Mouse (Mus musculus): ENCODE measurements at regions not wholly inside any gene's neighbourhood (a gene's known extent, or its start where the extent isn't known, plus 50 kb on each side); places are given as distances from the start of the nearest gene placed in this dataset.

DNA sequence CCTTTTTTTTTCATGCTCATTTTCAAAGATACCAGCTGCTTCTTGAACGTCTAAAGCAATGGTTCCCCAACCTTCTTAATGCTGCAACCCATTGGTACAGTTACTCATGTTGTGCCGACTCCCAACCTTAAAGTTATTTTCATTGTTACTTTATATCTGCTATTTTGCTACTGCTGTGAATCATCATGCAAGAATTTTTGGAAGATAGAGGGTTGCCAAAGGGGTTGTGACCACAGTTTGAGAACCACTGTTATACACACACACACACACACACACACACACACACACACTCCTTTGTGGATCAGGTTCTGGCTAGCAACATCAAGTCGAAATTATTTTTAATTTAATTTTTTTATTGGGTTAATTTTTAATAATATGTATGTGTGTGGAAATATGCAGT, 96.8 kb upstream of the Satb2 start:
- no peaks in the 10 kb centered on the region for H3K27me3 ChIP-seq (ENCODE audit: control insufficient read depth, insufficient read depth, insufficient read length)
- no peak overlapping the region for H3ac ChIP-seq (ENCODE audit: control insufficient read depth, insufficient read length)
- no peaks in the 10 kb centered on the region for H3K79me2 ChIP-seq (ENCODE audit: control insufficient read depth, insufficient read depth)
- H3K36me3 ChIP-seq (ENCODE audit: control insufficient read depth, insufficient read depth): no peaks in the 10 kb centered on the region
- H3K4me2 ChIP-seq (ENCODE audit: low read depth): peak overlapping the region; percentile 38
- TF ChIP-seq TCF3 (IDR thresholded peaks at IDR 0.05; ENCODE audit: insufficient read length, low read depth) (no peak), POLR2AphosphoS2 (IDR thresholded peaks at IDR 0.05; ENCODE audit: insufficient read length, low read depth) (no peak), TCF12 (IDR thresholded peaks at IDR 0.05; ENCODE audit: insufficient read depth, poor library complexity, severe bottlenecking) (no peak), REST (IDR thresholded peaks at IDR 0.05; ENCODE audit: insufficient read depth, insufficient read length) (no peak), SRF (IDR thresholded peaks at IDR 0.05; ENCODE audit: control insufficient read depth, insufficient read length, low read depth) (no peak), USF1 (IDR thresholded peaks at IDR 0.05; ENCODE audit: low read depth) (no peak), MYOD1 (IDR thresholded peaks at IDR 0.05; ENCODE audit: control insufficient read depth in 1 of 3, insufficient read length in 2 of 3, low read depth in 2 of 3) (no peak), MYOG (IDR thresholded peaks at IDR 0.05; ENCODE audit: control insufficient read depth in 1 of 3, insufficient read depth in 1 of 3, insufficient read length in 2 of 3, low read depth in 2 of 3) (no peak), MAX (IDR thresholded peaks at IDR 0.05; ENCODE audit: low read depth) (no peak), POLR2A (IDR thresholded peaks at IDR 0.05; ENCODE audit: insufficient read length, low read depth) (no peak), E2F4 (IDR thresholded peaks at IDR 0.05; ENCODE audit: insufficient read depth) (no peak), CEBPB (IDR thresholded peaks at IDR 0.05; ENCODE audit: insufficient read depth, poor library complexity, severe bottlenecking) (no peak)
- H3K4me3 ChIP-seq: no peak overlapping the region

DNA sequence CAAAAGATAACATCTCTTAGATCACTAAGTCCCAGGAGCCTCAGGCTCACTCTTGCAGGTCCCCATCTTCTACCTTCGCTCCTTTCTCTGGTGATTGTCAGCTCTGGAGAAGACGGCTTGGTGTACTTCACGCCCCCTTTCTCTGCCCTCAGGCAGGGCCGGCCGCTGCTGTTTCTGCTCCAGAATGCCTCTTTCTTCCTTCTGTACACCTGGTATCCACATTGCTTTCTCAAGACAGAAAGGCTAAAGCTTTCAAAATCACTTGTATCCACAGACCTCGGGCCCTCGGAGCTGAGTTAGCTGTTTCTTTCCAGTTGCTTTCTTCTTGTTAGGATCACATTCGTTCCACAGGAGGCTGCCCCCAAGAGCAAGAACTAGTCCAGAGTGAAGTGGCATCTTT, 98.2 kb upstream of the Satb2 start:
- Histone ChIP-seq H3K79me2 (ENCODE audit: control insufficient read depth, insufficient read depth) (no peaks in the 10 kb centered on the region), H3K4me3 (no peak overlapping the region), H3K36me3 (ENCODE audit: control insufficient read depth, insufficient read depth) (no peaks in the 10 kb centered on the region), H3K27me3 (ENCODE audit: control insufficient read depth, insufficient read depth, insufficient read length) (no peaks in the 10 kb centered on the region), H3ac (ENCODE audit: control insufficient read depth, insufficient read length) (no peak overlapping the region), H3K4me2 (ENCODE audit: low read depth) (no peak overlapping the region)
- no peak for TF ChIP-seq TCF3 (IDR thresholded peaks at IDR 0.05; ENCODE audit: insufficient read length, low read depth)
- TF ChIP-seq USF1 (IDR thresholded peaks at IDR 0.05; ENCODE audit: low read depth): no peak
- TF ChIP-seq MAX (IDR thresholded peaks at IDR 0.05; ENCODE audit: low read depth): no peak
- no peak for TF ChIP-seq POLR2AphosphoS2 (IDR thresholded peaks at IDR 0.05; ENCODE audit: insufficient read length, low read depth)
- TF ChIP-seq POLR2A (IDR thresholded peaks at IDR 0.05; ENCODE audit: insufficient read length, low read depth): no peak
- no peak for TF ChIP-seq TCF12 (IDR thresholded peaks at IDR 0.05; ENCODE audit: insufficient read depth, poor library complexity, severe bottlenecking)
- no peak for TF ChIP-seq SRF (IDR thresholded peaks at IDR 0.05; ENCODE audit: control insufficient read depth, insufficient read length, low read depth)
- TF ChIP-seq CEBPB (IDR thresholded peaks at IDR 0.05; ENCODE audit: insufficient read depth, poor library complexity, severe bottlenecking): no peak
- no peak for TF ChIP-seq MYOD1 (IDR thresholded peaks at IDR 0.05; ENCODE audit: control insufficient read depth in 1 of 3, insufficient read length in 2 of 3, low read depth in 2 of 3)
- TF ChIP-seq E2F4 (IDR thresholded peaks at IDR 0.05; ENCODE audit: insufficient read depth): no peak
- TF ChIP-seq REST (IDR thresholded peaks at IDR 0.05; ENCODE audit: insufficient read depth, insufficient read length): no peak
- no peak for TF ChIP-seq MYOG (IDR thresholded peaks at IDR 0.05; ENCODE audit: control insufficient read depth in 1 of 3, insufficient read depth in 1 of 3, insufficient read length in 2 of 3, low read depth in 2 of 3)

DNA sequence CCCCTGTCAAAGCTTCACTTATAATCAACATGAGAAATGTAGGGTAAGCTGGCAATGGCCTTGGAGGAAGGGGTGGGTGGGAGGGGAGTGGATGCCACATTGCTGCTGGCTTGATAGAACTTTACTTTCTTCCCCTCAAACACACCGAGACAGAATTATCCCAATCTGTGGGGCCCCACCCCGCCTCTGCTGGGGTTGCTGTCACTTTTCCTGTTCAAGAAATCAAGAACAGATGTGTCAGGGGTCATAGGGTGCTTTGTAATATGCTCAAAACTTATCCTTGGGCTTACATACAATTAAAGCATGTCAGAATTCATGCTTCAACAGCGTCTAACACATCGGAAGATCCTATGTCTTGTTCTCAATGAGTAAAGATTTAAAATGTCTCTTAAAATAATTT, 101.9 kb upstream of the Satb2 start:
- Histone ChIP-seq H3ac (ENCODE audit: control insufficient read depth, insufficient read length) (no peak overlapping the region), H3K4me2 (ENCODE audit: low read depth) (no peak overlapping the region), H3K27me3 (ENCODE audit: control insufficient read depth, insufficient read depth, insufficient read length) (no peaks in the 10 kb centered on the region), H3K4me3 (no peak overlapping the region), H3K36me3 (ENCODE audit: control insufficient read depth, insufficient read depth) (no peaks in the 10 kb centered on the region), H3K79me2 (ENCODE audit: control insufficient read depth, insufficient read depth) (no peaks in the 10 kb centered on the region)
- TF ChIP-seq CEBPB (IDR thresholded peaks at IDR 0.05; ENCODE audit: insufficient read depth, poor library complexity, severe bottlenecking): no peak
- no peak for TF ChIP-seq REST (IDR thresholded peaks at IDR 0.05; ENCODE audit: insufficient read depth, insufficient read length)
- no peak for TF ChIP-seq MAX (IDR thresholded peaks at IDR 0.05; ENCODE audit: low read depth)

DNA sequence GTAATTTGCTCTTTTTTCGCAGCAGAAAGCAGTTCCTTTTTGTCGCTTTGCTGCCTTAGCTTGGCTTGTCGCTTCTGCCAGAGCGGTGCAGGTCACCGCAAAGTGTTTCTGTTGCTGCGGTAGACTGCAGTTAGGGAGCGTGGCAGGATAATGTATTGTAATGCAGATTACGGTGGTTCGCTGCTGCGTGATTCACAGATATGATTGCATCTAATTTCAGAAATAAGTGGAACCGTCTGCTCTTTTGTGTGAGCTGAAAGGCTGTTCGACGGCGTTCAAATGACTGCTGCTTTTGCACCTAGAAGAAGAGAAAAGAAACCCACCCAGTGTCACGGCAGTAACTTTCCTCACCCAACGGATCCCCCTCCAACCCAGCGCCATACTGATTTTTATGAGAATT, 104.7 kb upstream of the Satb2 start:
- Histone ChIP-seq H3K79me2 (ENCODE audit: control insufficient read depth, insufficient read depth) (no peaks in the 10 kb centered on the region), H3K4me2 (ENCODE audit: low read depth) (no peak overlapping the region), H3K36me3 (ENCODE audit: control insufficient read depth, insufficient read depth) (no peaks in the 10 kb centered on the region), H3ac (ENCODE audit: control insufficient read depth, insufficient read length) (no peak overlapping the region), H3K27me3 (ENCODE audit: control insufficient read depth, insufficient read depth, insufficient read length) (no peaks in the 10 kb centered on the region), H3K4me3 (no peak overlapping the region)
- no peak for TF ChIP-seq TCF3 (IDR thresholded peaks at IDR 0.05; ENCODE audit: insufficient read length, low read depth)
- no peak for TF ChIP-seq MYOD1 (IDR thresholded peaks at IDR 0.05; ENCODE audit: control insufficient read depth in 1 of 3, insufficient read length in 2 of 3, low read depth in 2 of 3)
- TF ChIP-seq MAX (IDR thresholded peaks at IDR 0.05; ENCODE audit: low read depth): no peak
- no peak for TF ChIP-seq POLR2A (IDR thresholded peaks at IDR 0.05; ENCODE audit: insufficient read length, low read depth)

DNA sequence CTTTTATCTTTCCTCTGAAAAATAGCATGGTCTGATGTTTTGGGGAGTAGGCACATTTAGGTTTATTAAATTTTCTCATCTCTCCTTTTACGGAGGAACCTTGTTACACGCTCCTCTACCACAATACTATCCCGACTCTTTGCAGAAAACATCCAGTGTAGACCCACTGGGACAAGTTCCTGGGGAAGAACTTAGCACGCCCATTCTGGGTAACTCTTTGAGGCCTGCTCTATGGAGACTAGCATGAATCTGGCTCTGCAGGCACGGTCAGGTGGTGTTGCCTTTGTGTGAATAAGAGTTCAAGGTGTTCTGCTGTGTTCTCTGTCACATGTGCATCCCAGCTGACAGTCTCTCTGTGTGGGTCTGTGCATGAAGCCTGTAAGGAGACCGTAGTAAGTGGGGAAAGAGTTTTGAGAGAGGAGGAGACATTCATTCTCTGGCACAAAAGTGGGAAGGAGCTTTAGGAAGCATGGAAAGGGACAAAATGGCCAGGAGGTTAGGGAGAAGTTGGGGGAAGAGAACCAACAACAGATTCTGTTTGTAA, 105.2 kb upstream of the Satb2 start:
- no peaks in the 10 kb centered on the region for H3K36me3 ChIP-seq (ENCODE audit: control insufficient read depth, insufficient read depth)
- no peak overlapping the region for H3K4me3 ChIP-seq
- H3ac ChIP-seq (ENCODE audit: control insufficient read depth, insufficient read length): no peak overlapping the region
- no peaks in the 10 kb centered on the region for H3K27me3 ChIP-seq (ENCODE audit: control insufficient read depth, insufficient read depth, insufficient read length)
- no peak for TF ChIP-seq SRF (IDR thresholded peaks at IDR 0.05; ENCODE audit: control insufficient read depth, insufficient read length, low read depth)
- TF ChIP-seq E2F4 (IDR thresholded peaks at IDR 0.05; ENCODE audit: insufficient read depth): no peak
- no peak for TF ChIP-seq MAX (IDR thresholded peaks at IDR 0.05; ENCODE audit: low read depth)
- TF ChIP-seq REST (IDR thresholded peaks at IDR 0.05; ENCODE audit: insufficient read depth, insufficient read length): no peak
- no peak for TF ChIP-seq TCF3 (IDR thresholded peaks at IDR 0.05; ENCODE audit: insufficient read length, low read depth)
- no peak for TF ChIP-seq TCF12 (IDR thresholded peaks at IDR 0.05; ENCODE audit: insufficient read depth, poor library complexity, severe bottlenecking)
- no peak for TF ChIP-seq MYOG (IDR thresholded peaks at IDR 0.05; ENCODE audit: control insufficient read depth in 1 of 3, insufficient read depth in 1 of 3, insufficient read length in 2 of 3, low read depth in 2 of 3)
- TF ChIP-seq USF1 (IDR thresholded peaks at IDR 0.05; ENCODE audit: low read depth): no peak
- TF ChIP-seq MYOD1 (IDR thresholded peaks at IDR 0.05; ENCODE audit: control insufficient read depth in 1 of 3, insufficient read length in 2 of 3, low read depth in 2 of 3): no peak
- TF ChIP-seq POLR2A (IDR thresholded peaks at IDR 0.05; ENCODE audit: insufficient read length, low read depth): no peak
- no peak for TF ChIP-seq POLR2AphosphoS2 (IDR thresholded peaks at IDR 0.05; ENCODE audit: insufficient read length, low read depth)
- TF ChIP-seq CEBPB (IDR thresholded peaks at IDR 0.05; ENCODE audit: insufficient read depth, poor library complexity, severe bottlenecking): no peak
- H3K79me2 ChIP-seq (ENCODE audit: control insufficient read depth, insufficient read depth): no peaks in the 10 kb centered on the region
- no peak overlapping the region for H3K4me2 ChIP-seq (ENCODE audit: low read depth)
